Mouse (Mus musculus): Measurements from ENCODE around the gene Dlg2. TPM values are rescaled to one million over a fixed set of nuclear protein-coding genes. Genes with fewer than 3 reads are reported as not detected.

Dlg2 gene
- polyA plus RNA-seq, 1 experiment from 2014 or later = 14.2 TPM

- no peak for ATAC-seq (ENCODE audit: insufficient number of reproducible peaks, low FRiP score)
- no peaks in the 10 kb centered on the region for H3K27me3 ChIP-seq (replicated peaks)
- no peaks in the 10 kb centered on the region for H3K36me3 ChIP-seq
- WGBS = 66% methylated on average over 2 of the region's 2 CpGs
- no peak overlapping the region for H3K4me3 ChIP-seq
- no peaks in the 10 kb centered on the region for H3K9me3 ChIP-seq (replicated peaks)
- no peak overlapping the region for H3K9ac ChIP-seq
- H3K4me2 ChIP-seq = no peak overlapping the region
- H3K4me1 ChIP-seq (replicated peaks) = no peaks in the 10 kb centered on the region
- H3K27ac ChIP-seq (ENCODE audit: poor library complexity, severe bottlenecking) = no peak overlapping the region
Measured at GRCm38 (mm10) chr7:91936193-91936592, 1459.7 kb downstream of the Dlg2 start.

DNA sequence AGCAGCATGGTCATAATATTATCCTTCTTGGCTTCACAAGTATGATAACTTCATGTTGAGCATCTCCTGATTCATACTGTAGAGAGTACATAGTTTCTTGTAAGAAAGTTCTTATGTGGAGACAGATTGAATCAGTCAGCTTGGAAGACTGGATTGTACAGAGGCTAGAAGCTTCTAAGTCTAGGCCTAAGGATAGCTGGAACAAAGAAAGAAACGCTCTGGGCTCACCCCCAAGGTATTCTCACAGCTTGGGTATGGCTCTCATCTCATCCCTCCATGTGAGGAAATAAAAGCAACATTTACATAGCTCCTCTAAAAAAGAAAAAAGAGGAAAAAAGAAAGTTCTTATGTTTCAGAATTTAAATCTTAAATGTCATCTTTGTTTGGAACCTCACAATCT is 1466.8 kb downstream of the Dlg2 start:
- H3K27ac ChIP-seq (ENCODE audit: poor library complexity, severe bottlenecking) = no peak overlapping the region
- H3K9ac ChIP-seq = no peak overlapping the region
- ATAC-seq (ENCODE audit: insufficient number of reproducible peaks, low FRiP score) = no peak
- WGBS = 91% methylated on average over 1 of the region's 1 CpGs
- no peaks in the 10 kb centered on the region for H3K9me3 ChIP-seq (replicated peaks)
- H3K4me2 ChIP-seq = no peak overlapping the region
- no peaks in the 10 kb centered on the region for H3K27me3 ChIP-seq (replicated peaks)
- H3K4me3 ChIP-seq = no peak overlapping the region
- H3K4me1 ChIP-seq (replicated peaks) = no peaks in the 10 kb centered on the region
- no peaks in the 10 kb centered on the region for H3K36me3 ChIP-seq

DNA sequence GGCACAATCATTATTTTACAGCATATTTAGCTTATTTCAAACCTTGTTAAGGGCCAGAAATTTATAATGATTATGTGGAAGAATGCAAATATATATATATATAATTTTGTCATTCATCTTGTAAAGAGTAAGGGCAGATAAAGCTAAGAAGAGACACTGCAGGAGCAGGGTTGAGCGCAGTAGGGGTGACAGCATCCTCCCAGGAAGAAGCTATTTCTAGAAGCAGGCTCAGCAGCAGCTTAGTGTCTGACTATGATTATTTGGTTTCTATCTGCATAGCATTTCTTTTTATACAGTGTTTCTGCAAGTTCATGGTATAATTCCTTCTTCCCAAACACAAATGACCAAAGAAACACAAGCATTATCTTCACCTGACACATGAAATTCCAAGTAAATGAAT is 1479.1 kb downstream of the Dlg2 start:
- no peak for ATAC-seq (ENCODE audit: insufficient number of reproducible peaks, low FRiP score)
- WGBS = 87% methylated on average over 1 of the region's 1 CpGs
- Histone ChIP-seq H3K4me2 (no peak overlapping the region), H3K27me3 (replicated peaks) (no peaks in the 10 kb centered on the region), H3K9ac (no peak overlapping the region), H3K27ac (ENCODE audit: poor library complexity, severe bottlenecking) (no peak overlapping the region), H3K4me3 (no peak overlapping the region), H3K36me3 (no peaks in the 10 kb centered on the region), H3K9me3 (replicated peaks) (no peaks in the 10 kb centered on the region), H3K4me1 (replicated peaks) (no peaks in the 10 kb centered on the region)

DNA sequence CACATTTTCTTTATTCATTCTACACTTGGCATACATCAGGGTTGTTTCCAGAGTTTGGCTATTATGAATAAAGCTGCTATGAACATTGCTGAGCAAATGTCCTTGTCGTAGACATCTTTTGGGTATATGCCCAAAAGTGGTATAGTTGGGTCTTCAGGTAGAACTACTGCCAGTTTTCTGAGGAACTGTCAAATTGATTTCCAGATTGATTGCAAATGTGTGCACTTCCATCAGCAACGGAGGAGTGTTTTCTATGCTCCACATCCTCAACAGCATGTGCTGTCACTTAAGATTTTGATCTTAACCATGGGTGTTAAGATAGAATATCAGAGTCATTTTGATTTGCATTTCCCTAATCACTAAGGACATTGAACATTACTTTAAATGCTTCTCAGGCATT is 1486.5 kb downstream of the Dlg2 start:
- no peak overlapping the region for H3K9ac ChIP-seq
- H3K4me1 ChIP-seq (replicated peaks) = no peaks in the 10 kb centered on the region
- no peak overlapping the region for H3K27ac ChIP-seq (ENCODE audit: poor library complexity, severe bottlenecking)
- H3K4me3 ChIP-seq = no peak overlapping the region
- ATAC-seq (ENCODE audit: insufficient number of reproducible peaks, low FRiP score) = no peak
- no peaks in the 10 kb centered on the region for H3K9me3 ChIP-seq (replicated peaks)
- 81% methylated on average over 2 of the region's 2 CpGs for WGBS
- no peaks in the 10 kb centered on the region for H3K36me3 ChIP-seq
- no peak overlapping the region for H3K4me2 ChIP-seq
- no peaks in the 10 kb centered on the region for H3K27me3 ChIP-seq (replicated peaks)

DNA sequence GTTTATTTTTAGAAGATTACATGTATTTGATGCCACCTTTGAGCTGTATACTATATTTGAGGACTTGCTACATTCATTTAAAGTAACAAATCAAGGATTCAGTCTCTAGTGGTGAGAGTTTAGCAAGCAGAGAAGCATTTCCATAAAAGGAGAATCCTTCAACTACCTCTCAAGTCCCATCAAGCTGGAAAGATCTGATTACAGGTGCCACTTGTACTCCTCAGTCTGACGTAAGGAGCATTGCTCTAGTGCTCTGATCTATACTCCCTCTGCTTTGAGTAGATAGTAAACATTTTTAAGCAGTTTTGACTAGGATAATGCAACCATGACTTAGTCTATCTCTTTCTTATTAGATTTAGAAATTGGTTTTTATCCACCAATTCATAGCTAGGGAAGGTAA is 1496.5 kb downstream of the Dlg2 start:
- H3K27ac ChIP-seq (ENCODE audit: poor library complexity, severe bottlenecking) = no peak overlapping the region
- H3K36me3 ChIP-seq = no peaks in the 10 kb centered on the region
- H3K4me3 ChIP-seq = no peak overlapping the region
- no peak for ATAC-seq (ENCODE audit: insufficient number of reproducible peaks, low FRiP score)
- H3K9ac ChIP-seq = no peak overlapping the region
- H3K27me3 ChIP-seq (replicated peaks) = no peaks in the 10 kb centered on the region
- 42% methylated on average over 1 of the region's 1 CpGs for WGBS
- no peaks in the 10 kb centered on the region for H3K4me1 ChIP-seq (replicated peaks)
- no peak overlapping the region for H3K4me2 ChIP-seq
- H3K9me3 ChIP-seq (replicated peaks) = no peaks in the 10 kb centered on the region

DNA sequence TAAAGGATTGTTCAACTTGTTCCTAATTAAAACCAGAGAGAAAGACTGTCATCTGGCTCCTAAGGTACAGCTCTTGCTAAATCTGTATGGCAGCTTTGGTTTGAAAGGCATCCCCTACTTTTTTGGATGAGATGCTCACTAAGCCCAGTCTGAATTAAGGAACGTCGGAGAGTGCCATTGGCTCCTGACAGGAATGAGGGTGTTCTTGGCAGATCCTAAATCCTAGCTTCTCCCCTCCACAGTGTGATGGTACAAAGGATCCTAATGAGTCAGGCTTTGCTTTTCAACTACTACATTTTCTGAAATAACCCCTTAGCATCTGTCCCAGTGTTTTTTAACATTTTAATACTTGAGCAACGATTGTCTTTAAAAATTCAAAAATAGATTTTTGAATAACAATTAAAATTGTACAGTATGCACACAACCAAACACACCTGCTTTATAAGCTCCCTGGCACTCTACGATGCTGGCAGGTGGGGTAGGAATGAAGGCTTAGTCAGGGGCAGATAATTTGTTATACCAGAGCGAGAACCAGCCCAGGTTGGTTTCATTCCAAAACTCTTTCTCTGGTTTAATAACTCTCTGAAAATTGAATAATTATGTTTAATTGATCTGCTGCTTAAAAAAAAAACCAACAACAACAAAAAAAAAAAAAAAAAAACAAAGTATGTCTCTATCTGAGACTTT is 1527.4 kb downstream of the Dlg2 start:
- no peaks in the 10 kb centered on the region for H3K36me3 ChIP-seq
- H3K4me2 ChIP-seq = no peak overlapping the region
- WGBS = 73% methylated on average over 5 of the region's 5 CpGs
- H3K27ac ChIP-seq (ENCODE audit: poor library complexity, severe bottlenecking) = no peak overlapping the region
- no peak overlapping the region for H3K4me3 ChIP-seq
- H3K27me3 ChIP-seq (replicated peaks) = no peaks in the 10 kb centered on the region
- no peaks in the 10 kb centered on the region for H3K9me3 ChIP-seq (replicated peaks)
- no peak overlapping the region for H3K9ac ChIP-seq
- no peaks in the 10 kb centered on the region for H3K4me1 ChIP-seq (replicated peaks)
- no peak for ATAC-seq (ENCODE audit: insufficient number of reproducible peaks, low FRiP score)

DNA sequence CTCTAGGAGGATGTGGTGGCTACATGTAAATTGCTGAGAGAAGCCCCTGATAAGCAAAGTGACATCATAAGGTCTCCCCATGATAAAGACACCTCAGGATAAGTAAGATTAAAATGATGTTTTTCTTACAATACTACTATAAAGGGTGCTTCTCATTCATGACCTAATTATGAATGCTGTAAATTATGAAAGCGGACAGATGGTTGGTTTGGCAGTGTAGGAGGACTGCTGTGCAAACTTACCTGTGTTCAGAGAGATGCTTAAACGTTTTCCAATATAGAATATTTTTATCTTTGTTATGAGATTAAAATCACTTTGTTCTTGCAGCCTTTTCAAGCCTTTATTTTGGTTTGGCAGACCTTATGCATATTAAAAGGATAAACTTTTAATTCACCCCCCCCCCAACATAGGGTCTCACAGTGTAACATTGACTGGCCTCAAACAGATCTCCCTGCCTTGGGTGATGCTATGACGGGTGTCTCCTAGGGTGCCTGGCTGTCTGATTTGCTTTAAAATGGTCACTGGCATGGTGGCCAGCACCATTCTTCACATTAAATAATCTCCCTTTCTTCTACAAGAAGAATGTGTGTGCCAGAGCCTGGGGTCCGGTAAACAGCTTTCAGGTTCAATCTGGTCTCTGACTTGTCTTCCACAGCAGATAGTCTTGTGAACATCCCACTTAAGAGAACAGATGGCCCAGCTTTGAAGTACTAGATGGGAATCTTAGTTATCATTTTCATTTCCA is 1529.4 kb downstream of the Dlg2 start:
- Histone ChIP-seq H3K4me3 (no peak overlapping the region), H3K36me3 (no peaks in the 10 kb centered on the region), H3K9me3 (replicated peaks) (no peaks in the 10 kb centered on the region), H3K4me1 (replicated peaks) (no peaks in the 10 kb centered on the region), H3K4me2 (no peak overlapping the region), H3K27me3 (replicated peaks) (no peaks in the 10 kb centered on the region), H3K27ac (ENCODE audit: poor library complexity, severe bottlenecking) (no peak overlapping the region), H3K9ac (no peak overlapping the region)
- WGBS = 68% methylated on average over 4 of the region's 4 CpGs
- no peak for ATAC-seq (ENCODE audit: insufficient number of reproducible peaks, low FRiP score)

GRCm38 (mm10) chr7:92008702-92009101 is 1532.2 kb downstream of the Dlg2 start:
- 70% methylated on average over 1 of the region's 1 CpGs for WGBS
- no peak overlapping the region for H3K27ac ChIP-seq (ENCODE audit: poor library complexity, severe bottlenecking)

GRCm38 (mm10) chr7:92024928-92025327 is 1548.5 kb downstream of the Dlg2 start:
- Histone ChIP-seq H3K4me1 (replicated peaks) (no peaks in the 10 kb centered on the region), H3K27ac (ENCODE audit: poor library complexity, severe bottlenecking) (no peak overlapping the region), H3K36me3 (no peaks in the 10 kb centered on the region), H3K4me2 (no peak overlapping the region), H3K27me3 (replicated peaks) (no peaks in the 10 kb centered on the region), H3K9ac (no peak overlapping the region), H3K9me3 (replicated peaks) (no peaks in the 10 kb centered on the region), H3K4me3 (no peak overlapping the region)
- no peak for ATAC-seq (ENCODE audit: insufficient number of reproducible peaks, low FRiP score)
- 67% methylated on average over 1 of the region's 1 CpGs for WGBS

More at GRCm38 (mm10) chr7:92008702-92009101, 1532.2 kb downstream of the Dlg2 start:
- Histone ChIP-seq H3K27me3 (replicated peaks) (no peaks in the 10 kb centered on the region), H3K4me2 (no peak overlapping the region), H3K9ac (no peak overlapping the region), H3K9me3 (replicated peaks) (no peaks in the 10 kb centered on the region), H3K36me3 (no peaks in the 10 kb centered on the region), H3K4me3 (no peak overlapping the region), H3K4me1 (replicated peaks) (no peaks in the 10 kb centered on the region)
- ATAC-seq (ENCODE audit: insufficient number of reproducible peaks, low FRiP score) = no peak

DNA sequence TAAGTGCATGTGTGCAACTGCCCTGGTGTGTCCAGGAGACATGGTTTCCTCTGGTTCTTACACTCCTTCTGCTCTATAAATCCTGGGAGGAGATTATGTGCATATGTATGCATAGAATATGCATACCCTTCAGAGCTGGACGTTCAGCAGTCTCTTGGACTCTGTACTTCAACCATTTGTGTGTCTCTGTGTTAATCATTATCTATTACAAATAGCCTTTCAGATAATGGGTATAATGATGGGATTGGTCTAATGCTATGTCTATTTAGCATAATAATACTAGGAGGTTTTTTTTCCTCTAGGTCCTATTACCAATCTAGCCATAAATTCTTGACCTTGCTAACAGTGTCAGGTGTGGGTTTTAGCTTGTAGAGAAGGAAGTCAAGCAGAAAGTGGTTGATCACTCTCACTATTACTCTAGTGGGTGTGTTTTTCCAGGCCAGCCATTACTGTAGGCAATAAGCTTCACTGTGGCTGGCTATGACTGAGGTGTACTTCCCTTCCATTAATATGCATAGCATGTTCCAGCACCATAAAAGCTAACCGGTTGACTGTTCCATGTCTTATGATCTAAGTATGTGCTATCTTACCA is 1549.1 kb downstream of the Dlg2 start:
- no peaks in the 10 kb centered on the region for H3K36me3 ChIP-seq
- no peaks in the 10 kb centered on the region for H3K27me3 ChIP-seq (replicated peaks)
- H3K4me3 ChIP-seq = no peak overlapping the region
- H3K27ac ChIP-seq (ENCODE audit: poor library complexity, severe bottlenecking) = no peak overlapping the region
- no peaks in the 10 kb centered on the region for H3K9me3 ChIP-seq (replicated peaks)
- no peaks in the 10 kb centered on the region for H3K4me1 ChIP-seq (replicated peaks)
- H3K4me2 ChIP-seq = no peak overlapping the region
- WGBS = 66% methylated on average over 2 of the region's 2 CpGs
- ATAC-seq (ENCODE audit: insufficient number of reproducible peaks, low FRiP score) = no peak
- H3K9ac ChIP-seq = no peak overlapping the region

- H3K4me1 ChIP-seq (replicated peaks) = no peaks in the 10 kb centered on the region
- no peaks in the 10 kb centered on the region for H3K27me3 ChIP-seq (replicated peaks)
- H3K36me3 ChIP-seq = no peaks in the 10 kb centered on the region
- H3K27ac ChIP-seq (ENCODE audit: poor library complexity, severe bottlenecking) = no peak overlapping the region
- no peak overlapping the region for H3K4me2 ChIP-seq
- no peak for ATAC-seq (ENCODE audit: insufficient number of reproducible peaks, low FRiP score)
- no peak overlapping the region for H3K4me3 ChIP-seq
- WGBS = 38% methylated on average over 7 of the region's 7 CpGs
- H3K9me3 ChIP-seq (replicated peaks) = no peaks in the 10 kb centered on the region
- H3K9ac ChIP-seq = no peak overlapping the region
Measured at GRCm38 (mm10) chr7:92027049-92027448, 1550.6 kb downstream of the Dlg2 start.
